25 mouse cellular contexts compared by ENCODE assay signal in genomic region chr1:55123046-55123445, GRCm38 (mm10).
"Had no signal": no experiment of that assay in that cellular context is flagged by ENCODE, and none has a peak within 500 bp of the region (broad histone marks: within the 10 kb centered on the region; RNA-seq: fewer than 3 reads in every experiment).

No protein-coding gene starts in this region.

- H3K27me3 ChIP-seq: heart, embryonic 12.5 days; hindbrain, embryonic 12.5 days; intestine, embryonic 15.5 days; limb, embryonic 12.5 days; liver, embryonic 12.5 days had no signal

- H3K4me2 ChIP-seq: heart, embryonic 12.5 days; hindbrain, embryonic 12.5 days; hindbrain, embryonic 14.5 days; intestine, embryonic 15.5 days; limb, embryonic 12.5 days; liver, embryonic 12.5 days had no signal

- H3K36me3 ChIP-seq: heart, embryonic 10.5 days; heart, embryonic 12.5 days; hindbrain, embryonic 10.5 days; hindbrain, embryonic 12.5 days; intestine, embryonic 15.5 days; limb, embryonic 10.5 days; limb, embryonic 12.5 days; liver, embryonic 12.5 days had no signal

- H3K9ac ChIP-seq: heart, embryonic 12.5 days; hindbrain, embryonic 12.5 days; hindbrain, embryonic 14.5 days; intestine, embryonic 15.5 days; limb, embryonic 12.5 days; liver, embryonic 12.5 days; liver, embryonic 14.5 days had no signal

- H3K4me3 ChIP-seq: heart, embryonic 10.5 days; heart, embryonic 12.5 days; hindbrain, embryonic 10.5 days; hindbrain, embryonic 12.5 days; intestine, embryonic 15.5 days; layer of hippocampus, adult 2 months; left cerebral cortex, adult 2 months; limb, embryonic 10.5 days; limb, embryonic 12.5 days; liver, embryonic 12.5 days had no signal

- DNase-seq: gastrocnemius, postnatal 14 days; gastrocnemius, postnatal 36 days; heart, postnatal 10 days; heart, postnatal 4 days; kidney, adult 18-20 months; kidney, adult 8-10 months; kidney, postnatal 10 days; kidney, postnatal 25 days; kidney, postnatal 4 days; lung, adult 18-20 months had no signal

- H3K4me1 ChIP-seq: heart, embryonic 10.5 days; heart, embryonic 12.5 days; hindbrain, embryonic 10.5 days; hindbrain, embryonic 12.5 days; intestine, embryonic 15.5 days; limb, embryonic 10.5 days; limb, embryonic 12.5 days; liver, embryonic 12.5 days had no signal

- ATAC-seq: hindbrain, embryonic 16.5 days; inflammation-experienced regulatory T-cells, adult 6 months; intestine, embryonic 15.5 days; intestine, postnatal 0 days; liver, embryonic 12.5 days had no signal

- H3K27ac ChIP-seq: heart, embryonic 10.5 days; hindbrain, embryonic 10.5 days; hindbrain, embryonic 12.5 days; hindbrain, embryonic 14.5 days; intestine, embryonic 15.5 days; layer of hippocampus, adult 2 months; left cerebral cortex, adult 2 months; limb, embryonic 10.5 days; limb, embryonic 12.5 days; liver, embryonic 12.5 days; liver, embryonic 14.5 days had no signal

- H3K9me3 ChIP-seq: heart, embryonic 10.5 days; heart, embryonic 12.5 days; hindbrain, embryonic 12.5 days; intestine, embryonic 15.5 days; limb, embryonic 10.5 days; limb, embryonic 12.5 days; liver, embryonic 12.5 days had no signal
